Mouse (Mus musculus) neutrophil, adult 5-6 weeks (primary cell): ENCODE data around the gene Ado. TPM values are rescaled to one million over a fixed set of nuclear protein-coding genes. Genes with fewer than 3 reads are reported as not detected.

Experiments
- ATAC-seq: fragments of 151-379, 151-347 bp; 2 replicates; pipeline ENCODE4 v1.8.0; 2017; ENCODE audit warnings: mild to moderate bottlenecking, moderate TSS enrichment; ENCODE audit not compliant: insufficient number of reproducible peaks, poor library complexity, low FRiP score, severe bottlenecking; ENCODE audit errors: extremely low read depth
- total RNA-seq: library from RNA; stranded (forward); fragments of 200-1000 nt; gene quantifications from 2 replicates; pipeline ENCODE4 v1.2.3, GENCODE M21; 2017

Ado gene
- 12.9 and 15.0 TPM in 2 replicates for total RNA-seq

GRCm38 (mm10) chr10:67548877-67549731 lies at the start of gene Ado:
Ado (minus strand) TSS chr10:67548955.
- peak; percentile 74 for ATAC-seq

GRCm38 (mm10) chr10:67595278-67595677 lies 46.5 kb upstream of the Ado start:
- ATAC-seq, result no peak

GRCm38 (mm10) chr10:67585873-67586610 lies 37.3 kb upstream of the Ado start:
- peak; percentile 76 for ATAC-seq

- peak; percentile 55; the same call in 1 of the 2 replicates for ATAC-seq
Measured at GRCm38 (mm10) chr10:67581698-67582285, 33.0 kb upstream of the Ado start.

- ATAC-seq, result no peak
Measured at GRCm38 (mm10) chr10:67579830-67580229, 31.1 kb upstream of the Ado start.

- no peak for ATAC-seq
Measured at GRCm38 (mm10) chr10:67573310-67573709, 24.6 kb upstream of the Ado start.

- no peak for ATAC-seq
Measured at GRCm38 (mm10) chr10:67571443-67571842, 22.7 kb upstream of the Ado start.

- no peak for ATAC-seq
Measured at GRCm38 (mm10) chr10:67569539-67569938, 20.8 kb upstream of the Ado start.

GRCm38 (mm10) chr10:67566104-67566503 lies 17.3 kb upstream of the Ado start:
- ATAC-seq, result peak; percentile 67; the same call in 1 of the 2 replicates

GRCm38 (mm10) chr10:67564509-67564908 lies 15.8 kb upstream of the Ado start:
- no peak for ATAC-seq

GRCm38 (mm10) chr10:67561185-67561584 lies 12.4 kb upstream of the Ado start:
- ATAC-seq, result no peak

- no peak for ATAC-seq
Measured at GRCm38 (mm10) chr10:67559765-67560394, 11.1 kb upstream of the Ado start.

GRCm38 (mm10) chr10:67558053-67558452 lies 9.3 kb upstream of the Ado start:
- no peak for ATAC-seq

GRCm38 (mm10) chr10:67548261-67548854 lies 397 bp downstream of the Ado start:
- peak; percentile 15; the same call in 1 of the 2 replicates for ATAC-seq

GRCm38 (mm10) chr10:67547850-67548260 lies 900 bp downstream of the Ado start:
- ATAC-seq, result no peak

GRCm38 (mm10) chr10:67540591-67540990 lies 8.2 kb downstream of the Ado start:
- no peak for ATAC-seq

GRCm38 (mm10) chr10:67539401-67539730 lies 9.4 kb downstream of the Ado start:
- ATAC-seq, result no peak

- ATAC-seq, result no peak
Measured at GRCm38 (mm10) chr10:67538585-67539400, 10.0 kb downstream of the Ado start.
